Mouse (Mus musculus): ENCODE data around the gene Stk11.

Gene Stk11

DNA sequence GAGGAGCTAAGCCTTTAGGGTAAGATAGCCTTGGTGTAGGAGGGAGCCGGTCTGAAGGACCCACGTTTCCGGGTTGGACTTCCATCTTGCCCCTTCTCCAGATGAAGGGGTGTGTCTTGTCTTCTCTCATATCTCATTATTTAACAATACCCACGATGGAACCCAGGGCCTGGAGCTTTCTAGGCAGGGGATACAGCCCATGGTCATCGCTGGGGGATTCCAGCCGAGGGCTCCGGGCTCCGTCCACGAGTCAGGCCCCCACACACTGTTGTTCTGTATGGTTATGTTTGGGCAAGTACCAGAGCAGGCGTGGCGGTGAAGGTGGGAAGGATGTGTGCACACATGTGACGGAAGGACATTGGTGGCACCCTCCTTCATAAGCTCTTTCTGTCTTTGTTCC, 28.6 kb downstream of the Stk11 start:
- DNase-seq (ENCODE audit: low spot score in 2 of 2), result no peak

DNA sequence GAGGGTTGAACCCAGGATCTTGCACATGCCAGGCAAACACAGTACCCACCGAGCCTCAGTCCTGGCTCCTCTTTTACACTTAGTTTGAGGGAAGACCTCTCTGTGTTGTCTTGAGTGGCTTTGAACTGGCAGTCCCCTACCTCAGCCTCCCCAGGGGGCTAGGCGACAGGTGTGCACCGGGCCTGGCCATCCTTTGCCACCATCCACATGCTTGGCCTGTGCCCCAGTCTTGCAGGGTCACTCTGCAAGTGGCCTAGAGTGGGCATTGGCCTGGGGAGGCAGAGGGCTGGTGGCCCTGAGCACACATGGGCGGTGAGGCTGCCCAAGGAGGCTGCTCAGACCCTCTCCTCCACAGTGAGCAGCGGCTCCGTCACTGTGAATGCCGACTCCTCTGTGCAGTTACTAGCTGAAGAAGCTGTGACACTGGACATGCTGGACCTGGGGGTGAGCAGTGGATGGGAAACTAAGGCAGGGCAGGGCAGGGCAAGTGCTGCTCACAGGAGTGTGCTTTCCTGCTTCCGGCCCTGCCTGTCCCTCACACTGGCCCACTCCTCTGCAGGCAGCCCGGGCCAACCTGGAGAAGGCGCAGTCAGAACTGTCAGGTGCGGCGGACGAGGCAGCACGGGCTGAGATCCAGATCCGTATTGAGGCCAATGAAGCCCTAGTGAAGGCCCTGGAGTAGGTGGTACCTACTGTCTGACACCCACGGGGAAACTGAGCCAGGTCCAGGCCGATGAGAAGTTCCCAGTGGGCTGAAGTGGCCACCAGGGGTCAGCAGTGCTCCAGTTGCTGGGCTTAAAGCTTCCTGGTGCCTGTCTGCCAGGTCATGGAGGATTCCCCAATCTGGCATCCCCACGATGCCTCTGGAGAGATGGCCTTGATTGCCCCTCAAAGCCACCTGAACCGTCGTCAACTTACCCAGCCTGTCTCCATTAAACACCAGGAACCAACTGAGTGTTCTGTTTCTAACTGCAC, 29.5 kb downstream of the Stk11 start:
- peak; percentile 66 to 82 for DNase-seq (ENCODE audit: low spot score in 2 of 2)

DNA sequence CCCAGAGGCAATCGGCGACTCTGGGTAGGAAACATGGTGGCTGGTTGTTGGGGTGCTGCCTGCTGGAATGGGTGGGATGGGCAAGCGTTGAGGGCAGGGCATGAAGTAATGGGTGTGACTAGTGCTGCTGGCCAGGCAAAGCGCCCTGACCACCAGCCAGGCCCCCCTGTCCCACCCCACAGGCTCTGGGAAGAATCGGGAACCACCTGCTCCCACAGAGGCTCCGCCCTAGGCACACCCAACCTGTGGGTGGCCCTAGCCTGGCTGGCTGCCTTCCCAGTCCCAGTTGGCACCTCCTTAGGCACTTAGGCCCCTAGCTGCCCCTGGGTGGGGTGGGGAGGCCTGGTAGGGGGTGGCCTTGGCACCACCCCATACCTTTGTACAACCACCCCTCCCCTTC, 30.3 kb downstream of the Stk11 start:
- DNase-seq (ENCODE audit: low spot score in 2 of 2), result no peak

DNA sequence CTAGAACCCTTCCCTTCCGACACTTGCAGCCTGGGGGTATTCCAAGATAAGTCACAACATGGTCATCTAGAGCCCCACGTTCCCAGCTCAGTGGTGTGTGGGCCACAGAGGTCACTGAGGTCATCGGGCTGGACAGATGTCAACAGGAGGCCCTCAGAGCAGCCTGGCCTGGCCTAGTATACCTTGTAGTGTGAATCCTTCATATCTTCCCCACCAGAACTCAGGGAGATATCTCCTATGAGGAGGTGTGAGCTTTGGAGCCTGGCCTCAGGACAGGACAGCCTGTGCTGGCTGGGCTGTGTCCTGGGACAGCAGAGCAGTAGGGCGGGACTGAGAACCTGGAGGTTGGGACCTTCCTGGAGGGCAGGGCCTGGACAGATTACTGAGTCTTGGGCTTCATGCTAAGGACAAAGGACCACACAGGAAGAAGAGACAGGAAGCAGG, 31.0 kb downstream of the Stk11 start:
- DNase-seq (ENCODE audit: low spot score in 2 of 2), result no peak

DNA sequence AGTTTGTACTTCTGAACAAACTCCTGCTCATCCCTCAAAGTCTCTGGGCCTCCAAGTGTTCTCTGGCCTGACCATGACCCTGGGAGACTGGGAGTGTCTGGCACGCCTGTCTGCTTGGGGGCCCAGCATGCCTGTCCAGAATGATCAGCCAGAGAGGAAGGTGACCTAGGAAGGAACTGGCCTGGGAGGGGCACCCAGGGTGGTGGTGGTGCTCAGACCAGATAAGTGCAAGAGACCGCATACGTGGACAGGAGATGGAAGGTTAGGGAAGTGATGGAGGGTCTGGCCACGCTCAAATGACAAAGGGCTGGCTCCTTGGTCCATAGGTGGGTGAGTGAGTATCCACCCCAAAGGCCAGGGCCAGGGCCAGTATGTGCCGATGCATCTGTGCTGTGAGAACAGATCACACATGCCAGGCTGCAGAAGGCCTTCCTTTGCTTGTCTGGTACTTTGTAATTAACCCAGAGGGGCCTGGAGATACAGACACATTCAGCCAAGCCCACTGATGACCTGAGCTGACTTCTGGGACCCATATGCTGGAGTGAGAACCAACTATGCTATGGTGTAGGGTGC, 31.6 kb downstream of the Stk11 start:
- DNase-seq (ENCODE audit: low spot score in 2 of 2), result no peak

DNA sequence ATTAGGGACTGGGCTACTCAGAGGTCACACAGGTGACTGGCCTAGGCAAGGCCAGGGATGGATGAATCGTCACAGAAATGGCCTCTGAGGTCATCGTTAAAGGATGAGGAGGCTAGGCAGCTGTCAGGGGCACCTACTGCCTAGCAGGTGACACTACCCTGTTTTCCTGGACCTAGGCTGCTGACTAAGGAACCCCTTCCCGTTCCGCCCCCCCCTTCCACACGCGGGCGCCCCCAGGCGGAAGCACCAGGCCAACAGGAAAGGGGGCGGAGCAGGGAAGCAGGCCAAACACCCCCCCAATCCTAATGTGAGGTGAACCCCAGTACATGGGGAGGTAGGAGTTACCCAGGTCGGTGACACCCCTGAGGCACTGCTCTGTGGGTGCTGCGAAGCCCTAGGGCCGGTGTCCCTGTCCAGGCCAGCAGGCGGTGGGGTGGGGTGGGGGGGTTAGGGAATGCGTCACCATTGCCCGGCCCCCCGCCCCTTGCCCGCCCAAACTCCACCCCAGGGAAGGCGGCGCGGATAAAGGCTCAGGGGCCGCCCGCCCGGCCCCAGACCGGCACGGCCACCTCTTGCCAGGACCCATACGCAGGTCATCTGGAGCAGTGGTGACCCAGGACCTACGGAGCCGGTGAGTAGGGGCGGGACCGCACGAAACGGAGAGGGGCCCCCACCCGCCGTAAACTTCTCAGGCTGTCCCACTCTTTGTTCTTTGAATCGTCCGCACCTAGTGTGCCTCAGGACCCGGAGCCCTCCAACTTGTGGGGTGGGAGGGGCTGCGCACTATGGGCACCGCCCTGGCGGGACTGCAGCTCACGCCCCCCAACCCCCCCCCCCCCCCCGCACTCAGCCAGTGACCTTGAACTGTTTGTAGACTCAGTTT, 32.4 kb downstream of the Stk11 start, which contains the start of gene Midn:
Midn (plus strand) TSS at position 554 of the 883 bp plus-strand sequence.
- DNase-seq (ENCODE audit: low spot score in 2 of 2), result peak; percentile 81 to 83

DNA sequence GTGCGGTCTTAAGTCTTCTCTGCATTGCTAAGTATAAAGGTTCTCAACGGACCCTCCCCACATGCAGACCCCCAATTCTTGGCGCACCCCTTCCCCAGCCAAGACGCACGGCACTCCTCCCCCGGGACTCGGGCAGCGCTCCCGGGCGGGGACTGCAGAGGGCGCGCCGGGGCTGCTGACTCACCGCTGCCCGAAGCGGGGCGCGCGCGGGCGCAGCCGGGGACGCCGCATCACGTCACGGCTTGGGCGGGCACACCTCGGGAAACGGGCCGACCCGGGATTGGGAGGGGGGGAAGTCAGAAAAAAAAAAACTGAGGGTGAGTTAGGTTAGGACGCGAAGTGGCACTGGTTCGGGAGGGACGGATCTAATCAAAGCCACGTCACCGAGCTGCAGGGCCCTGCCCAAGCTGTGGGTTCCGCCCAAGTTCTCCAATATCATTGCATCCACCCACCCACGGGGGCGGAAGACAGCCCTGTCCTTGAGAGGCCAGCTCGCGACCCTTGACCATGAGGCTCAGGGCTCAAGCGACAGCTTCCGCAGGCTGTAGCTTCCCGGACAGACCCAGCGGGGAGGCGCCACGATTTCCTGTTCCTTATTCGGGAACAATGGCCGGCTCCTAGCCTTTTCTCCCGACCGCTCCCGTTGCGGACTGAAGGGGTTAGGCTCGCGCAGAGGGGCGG, 33.1 kb downstream of the Stk11 start:
- peak; percentile 95 for DNase-seq (ENCODE audit: low spot score in 2 of 2)

DNA sequence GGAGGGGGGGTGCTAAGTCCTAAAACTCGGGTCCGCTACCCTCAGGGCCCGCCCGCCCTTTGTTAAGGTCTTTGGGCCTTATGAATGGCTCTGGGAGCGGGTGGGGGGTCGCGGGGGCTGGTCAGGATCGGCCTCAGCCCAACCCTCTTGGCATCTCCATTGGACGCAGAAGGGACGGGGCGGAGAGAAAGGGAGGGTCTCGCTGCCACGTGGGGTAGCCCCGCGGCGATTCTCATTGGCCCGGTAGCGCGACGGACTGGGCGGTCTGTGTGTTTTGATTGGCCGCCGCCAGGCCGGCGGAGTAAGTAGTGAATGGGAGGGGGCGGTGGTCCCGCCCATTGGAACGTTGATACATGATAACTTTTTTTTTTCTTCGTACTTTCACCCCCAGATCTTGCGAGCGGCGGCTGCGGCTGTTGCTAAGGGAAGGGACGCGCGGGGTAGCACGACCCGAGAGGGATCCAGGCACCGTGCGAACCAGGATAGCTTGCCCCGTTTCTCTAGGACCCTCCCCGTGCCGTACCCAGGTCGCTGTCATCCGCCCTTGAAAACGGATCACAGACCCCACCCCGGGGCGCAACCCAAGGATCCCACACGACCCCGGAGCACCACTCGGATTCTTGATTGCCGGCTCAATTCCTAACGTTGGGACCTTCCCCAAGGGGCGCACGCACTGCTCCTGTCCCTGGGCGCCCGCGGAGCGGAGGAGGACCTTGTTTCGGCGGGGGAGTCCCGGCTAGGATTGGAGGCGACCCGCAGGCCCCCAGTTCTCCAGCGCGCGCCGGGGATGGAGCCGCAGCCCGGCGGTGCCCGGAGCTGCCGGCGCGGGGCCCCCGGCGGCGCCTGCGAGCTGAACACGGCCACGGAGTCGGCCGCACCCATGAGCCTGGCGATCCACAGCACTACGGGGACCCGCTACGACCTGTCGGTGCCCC, 34.0 kb downstream of the Stk11 start:
- peak; percentile 97 to 99 for DNase-seq (ENCODE audit: low spot score in 2 of 2)

DNA sequence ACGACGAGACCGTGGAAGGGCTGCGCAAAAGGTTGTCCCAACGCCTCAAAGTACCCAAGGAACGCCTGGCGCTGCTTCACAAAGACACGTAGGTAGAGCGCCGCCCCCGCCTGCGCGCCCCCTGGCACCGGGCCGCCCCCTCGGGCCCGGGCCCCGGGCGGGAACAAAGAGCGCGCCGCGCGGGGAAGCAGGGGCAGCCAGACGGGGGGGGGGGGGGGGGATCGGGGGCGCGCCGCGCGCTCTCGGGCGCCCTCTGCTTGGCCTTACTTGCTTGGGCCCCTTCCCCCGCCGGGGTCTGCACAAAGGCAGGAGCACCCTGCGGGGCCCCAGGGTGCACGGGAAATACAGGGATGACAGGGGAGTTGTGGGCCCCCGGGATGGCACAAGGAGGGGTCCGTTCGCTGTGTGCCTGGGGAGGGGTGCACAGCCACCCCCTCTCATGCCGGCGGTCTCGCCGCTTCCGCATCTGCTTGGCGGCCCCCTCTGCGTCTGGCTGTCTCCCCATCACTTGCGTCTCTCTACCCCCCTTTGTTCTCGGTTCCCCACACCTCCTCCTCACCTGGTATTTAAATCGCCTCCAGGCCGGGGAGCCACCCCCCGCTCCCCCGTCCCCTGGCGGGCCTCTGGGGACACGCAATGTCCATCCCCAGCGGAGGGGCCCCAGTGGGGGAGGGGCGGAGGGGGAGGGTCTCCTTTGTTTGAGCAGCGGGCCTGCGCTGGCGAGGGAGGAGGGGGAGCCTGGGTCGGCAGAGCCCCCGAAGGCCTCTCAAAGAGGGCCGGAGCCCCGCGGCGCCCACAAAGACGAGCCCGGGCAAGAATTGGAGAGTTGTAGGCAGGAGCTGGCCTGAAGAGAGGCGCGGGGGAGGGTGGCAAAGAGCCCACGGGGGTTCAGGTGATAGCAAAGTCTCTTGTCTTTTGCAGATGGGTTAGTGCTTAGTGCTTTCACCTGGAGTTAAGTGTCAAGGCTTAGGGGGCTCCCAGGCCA, 34.9 kb downstream of the Stk11 start:
- DNase-seq (ENCODE audit: low spot score in 2 of 2), result peak in 1 of 2 experiments; percentile 66

DNA sequence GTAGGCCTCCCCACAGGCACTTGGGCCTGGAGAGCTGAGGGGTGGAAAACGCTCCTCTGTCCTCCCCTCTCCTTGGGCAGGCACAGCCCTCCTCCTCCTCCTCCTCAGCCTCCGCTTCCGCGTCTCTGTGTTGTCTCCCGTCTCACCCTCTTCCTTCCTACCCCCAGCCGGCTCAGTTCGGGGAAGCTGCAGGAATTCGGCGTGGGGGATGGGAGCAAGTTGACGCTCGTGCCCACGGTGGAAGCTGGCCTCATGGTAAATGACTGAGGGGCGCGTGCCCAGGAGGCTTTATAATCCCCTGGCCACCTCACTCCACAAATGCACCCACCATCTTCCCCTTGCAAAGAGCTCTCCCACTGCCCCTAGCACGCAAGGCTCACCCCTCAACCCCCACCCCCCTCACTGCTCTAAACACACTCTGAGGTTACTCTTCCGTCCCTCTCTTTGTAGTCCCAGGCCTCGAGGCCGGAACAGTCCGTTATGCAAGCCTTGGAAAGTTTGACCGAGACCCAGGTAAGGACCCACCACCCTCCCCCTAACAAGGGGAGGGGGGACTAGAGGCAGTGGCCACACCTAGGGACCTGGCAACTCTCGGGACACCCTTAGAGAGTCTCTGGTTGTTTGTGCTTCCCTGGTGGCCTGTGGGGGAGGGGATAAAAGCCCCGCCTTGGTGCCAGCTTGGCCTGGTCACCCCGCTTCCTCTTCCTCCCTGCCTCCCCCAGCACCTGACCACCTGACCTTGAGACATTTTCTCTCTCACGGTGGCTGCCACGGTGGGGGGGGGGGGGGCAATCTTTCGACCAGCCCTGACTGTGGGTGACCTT, 35.8 kb downstream of the Stk11 start:
- DNase-seq (ENCODE audit: low spot score in 2 of 2), result peak; percentile 66 to 75

DNA sequence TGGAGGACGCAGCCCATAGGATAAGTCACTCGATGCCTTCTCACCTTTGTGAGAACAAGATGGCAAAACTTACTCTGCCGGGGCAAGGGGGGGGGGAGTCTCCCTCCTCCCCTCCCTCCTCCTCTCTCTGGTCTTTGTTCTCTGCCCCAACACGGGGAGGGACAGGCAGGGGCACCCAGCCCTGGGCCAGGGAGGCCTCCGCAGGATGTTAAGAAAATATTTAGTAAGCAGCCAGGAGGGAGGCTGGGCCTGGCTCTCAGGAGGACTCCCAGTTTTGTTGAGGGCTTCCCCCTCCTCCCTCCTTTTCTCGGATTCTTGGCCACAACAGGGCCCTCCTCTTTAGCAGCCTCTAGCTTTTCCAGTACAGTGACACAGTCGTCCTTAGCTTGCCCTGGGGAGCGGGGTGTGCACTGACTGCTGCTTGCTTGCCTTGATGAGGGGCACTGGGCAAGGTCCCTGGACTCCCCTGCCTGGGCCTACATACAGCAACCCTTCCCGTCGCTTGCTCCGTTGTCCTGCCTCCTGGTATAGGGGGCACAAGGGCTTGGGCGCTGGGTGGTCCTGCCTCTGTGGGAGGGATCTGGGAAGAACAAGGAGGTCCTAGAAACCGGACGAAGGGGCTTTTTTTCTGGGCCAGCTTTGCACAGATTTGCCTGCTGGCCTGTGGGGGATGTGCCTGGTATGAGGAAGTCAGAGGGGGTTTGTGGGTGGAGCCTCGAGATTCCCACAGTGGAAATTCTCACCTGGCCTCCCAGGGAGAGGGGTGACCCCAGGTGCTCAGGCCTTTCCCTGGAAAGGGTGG, 36.7 kb downstream of the Stk11 start:
- DNase-seq (ENCODE audit: low spot score in 2 of 2), result peak in 1 of 2 experiments; percentile 58

DNA sequence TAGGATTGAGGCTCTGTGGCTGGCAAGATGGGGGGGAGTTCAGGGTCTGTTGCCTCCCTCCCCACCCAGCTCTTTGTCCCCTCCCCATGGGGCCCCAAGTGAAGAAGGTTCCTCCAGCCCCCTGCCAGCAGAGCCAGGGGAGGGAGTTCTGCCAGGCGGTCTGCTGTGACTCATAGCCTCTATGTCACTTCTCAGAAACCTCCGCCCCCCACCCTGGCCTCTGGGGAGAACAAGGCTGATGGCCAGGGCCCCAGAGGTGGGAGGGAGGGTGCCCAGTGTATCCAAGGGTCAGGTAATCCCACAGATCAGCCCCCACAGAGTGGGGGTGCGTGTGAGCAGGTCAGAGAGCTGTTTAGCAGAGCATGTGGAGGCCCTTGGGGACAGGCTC, 37.3 kb downstream of the Stk11 start:
- peak in 1 of 2 experiments; percentile 62 for DNase-seq (ENCODE audit: low spot score in 2 of 2)

DNA sequence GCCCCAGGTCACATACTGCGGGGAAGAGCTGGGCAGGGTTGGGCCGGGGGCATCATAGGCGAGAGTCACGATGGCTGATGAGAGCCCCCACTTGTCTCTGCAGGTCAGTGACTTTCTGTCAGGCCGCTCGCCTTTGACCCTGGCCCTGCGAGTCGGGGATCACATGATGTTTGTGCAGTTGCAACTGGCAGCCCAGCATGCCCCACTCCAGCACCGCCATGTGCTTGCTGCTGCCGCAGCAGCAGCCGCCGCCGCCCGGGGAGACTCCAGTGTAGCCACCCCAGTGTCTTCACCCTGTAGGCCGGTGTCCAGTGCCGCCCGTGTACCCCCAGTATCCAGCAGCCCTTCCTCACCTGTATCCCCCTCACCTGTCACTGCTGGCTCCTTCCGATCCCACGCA, 38.1 kb downstream of the Stk11 start:
- no peak for DNase-seq (ENCODE audit: low spot score in 2 of 2)

DNA sequence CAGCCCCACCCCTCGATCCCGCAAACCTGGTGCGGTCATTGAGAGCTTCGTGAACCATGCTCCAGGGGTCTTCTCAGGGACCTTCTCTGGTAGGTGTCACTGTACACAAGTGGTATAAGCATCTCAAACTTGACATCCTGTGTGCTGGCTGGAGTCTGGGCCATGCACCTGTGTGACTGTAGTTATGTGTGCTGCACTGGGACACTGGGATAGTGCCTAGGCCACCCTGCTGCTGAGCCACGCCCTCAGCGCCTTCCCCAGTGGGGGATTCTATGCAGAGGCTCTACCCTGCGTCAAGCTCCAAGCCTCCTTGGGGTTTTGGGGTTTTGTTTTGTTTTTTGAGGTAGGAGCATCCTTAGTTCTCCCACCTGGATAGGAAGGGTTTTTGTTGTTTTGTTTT, 38.8 kb downstream of the Stk11 start:
- DNase-seq (ENCODE audit: low spot score in 2 of 2), result no peak

DNA sequence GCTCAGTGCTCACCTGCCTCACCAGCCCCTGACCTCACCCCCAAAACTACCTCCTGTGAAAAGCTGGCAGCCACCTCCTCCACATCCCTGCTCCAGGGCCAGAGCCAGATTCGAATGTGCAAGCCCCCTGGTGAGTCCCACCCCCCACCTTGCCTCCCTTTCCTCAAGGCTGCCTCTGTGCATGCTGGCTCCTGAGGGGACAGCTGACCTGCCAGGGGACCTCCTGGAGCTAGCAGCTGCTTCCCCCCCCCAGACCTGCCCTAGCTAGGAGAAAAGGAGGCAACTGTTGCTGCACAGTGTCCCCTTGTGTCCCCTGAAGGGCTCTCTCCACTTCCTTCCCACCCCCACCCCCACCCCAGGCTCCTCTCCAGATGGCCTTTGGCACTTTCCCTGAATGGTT, 39.7 kb downstream of the Stk11 start:
- no peak for DNase-seq (ENCODE audit: low spot score in 2 of 2)

DNA sequence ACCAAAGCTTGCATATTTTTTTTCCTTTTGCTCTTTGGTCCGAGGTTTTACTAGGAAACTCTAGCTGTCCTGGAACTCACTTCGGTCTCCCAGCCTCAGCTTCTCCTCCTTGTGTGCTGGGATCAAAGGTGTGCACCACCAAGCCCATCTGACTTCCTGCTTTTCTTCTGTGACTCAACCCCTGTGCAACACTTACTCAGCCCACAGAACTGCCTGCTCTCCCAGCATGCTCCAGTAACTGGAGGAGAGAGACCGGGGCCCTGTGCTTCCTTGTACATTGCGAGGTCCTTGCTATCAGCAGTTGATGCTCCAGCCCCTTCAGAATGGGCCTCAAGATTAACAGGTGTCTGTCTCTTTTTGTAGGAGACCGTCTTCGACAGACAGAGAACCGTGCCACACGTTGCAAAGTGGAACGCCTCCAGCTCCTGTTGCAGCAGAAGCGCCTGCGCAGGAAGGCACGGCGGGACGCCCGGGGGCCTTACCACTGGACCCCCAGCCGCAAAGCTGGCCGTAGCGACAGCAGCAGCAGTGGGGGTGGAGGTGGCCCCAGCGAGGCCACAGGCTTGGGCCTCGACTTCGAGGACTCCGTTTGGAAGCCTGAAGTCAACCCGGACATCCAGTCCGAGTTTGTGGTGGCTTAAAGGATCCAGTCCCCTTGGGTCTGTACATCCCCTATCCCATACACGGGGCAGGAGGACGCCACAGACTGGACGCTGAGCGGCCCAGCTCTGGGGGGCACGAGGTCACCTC, 40.6 kb downstream of the Stk11 start:
- no peak for DNase-seq (ENCODE audit: low spot score in 2 of 2)

DNA sequence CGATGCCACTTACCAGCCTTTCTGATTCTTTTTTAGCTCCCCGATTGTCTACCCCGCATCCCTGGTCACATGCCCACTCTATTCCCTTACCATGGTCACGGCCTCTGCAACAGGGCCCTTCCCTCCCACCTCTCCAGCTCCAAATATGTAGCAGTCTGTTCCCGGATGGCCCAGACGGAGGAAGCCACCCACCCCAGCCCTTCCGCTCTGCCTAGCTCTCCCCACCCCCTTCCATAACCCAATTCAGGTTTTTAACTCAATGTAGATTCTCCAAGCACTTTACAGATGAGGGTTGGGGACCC, 41.1 kb downstream of the Stk11 start:
- no peak for DNase-seq (ENCODE audit: low spot score in 2 of 2)

All from urinary bladder, postnatal 4 days (tissue).